Mouse (Mus musculus) neural tube, embryonic 14.5 days (tissue): ENCODE data around the gene Brca1. TPM values are rescaled to one million over a fixed set of nuclear protein-coding genes. Genes with fewer than 3 reads are reported as not detected.
A peak's percentile ranks its signal among the peaks of the same experiment; 100 is the strongest.
"Not testable (repeated sequence)": the region's sequence is repeated elsewhere in the genome, so short reads cannot be mapped to it uniquely, and the experiment has no call there.

ENCODE experiments used
- ATAC-seq: fragments of 200-750 bp; cut with Nextera tagmentation; 2 replicates; pipeline ENCODE4 v1.8.0; 2017; ENCODE audit warnings: low read depth, mild to moderate bottlenecking, moderate TSS enrichment, moderate library complexity
- H3K27ac ChIP-seq: fragments of 300-500 bp; sonication (generic); 2 replicates; pipeline ENCODE4 v1.5.1; 2014; ENCODE audit warnings: low read depth, mild to moderate bottlenecking, control low read depth, low read length, moderate library complexity, mixed read lengths
- H3K27me3 ChIP-seq: fragments of 300-500 bp; sonication (generic); 2 replicates; pipeline ENCODE4 v1.6.1; 2014; ENCODE audit warnings: low read length; ENCODE audit not compliant: control insufficient read depth, insufficient read depth
- H3K36me3 ChIP-seq: fragments of 300-500 bp; sonication (generic); 2 replicates; pipeline ENCODE4 v1.6.1; 2014; ENCODE audit warnings: low read length, mixed read lengths; ENCODE audit not compliant: control insufficient read depth, insufficient read depth
- H3K4me1 ChIP-seq: fragments of 300-500 bp; sonication (generic); 2 replicates; pipeline ENCODE4 v1.6.1; 2014; ENCODE audit warnings: low read length; ENCODE audit not compliant: control insufficient read depth, insufficient read depth
- H3K4me2 ChIP-seq: fragments of 300-500 bp; sonication (generic); 2 replicates; pipeline ENCODE4 v1.6.1; 2014; ENCODE audit warnings: mild to moderate bottlenecking, low read depth, low read length, control low read depth
- H3K4me3 ChIP-seq: fragments of 300-500 bp; sonication (generic); 2 replicates; pipeline ENCODE4 v1.5.1; 2014; ENCODE audit warnings: low read depth, low read length, control low read depth, mixed read lengths
- H3K9ac ChIP-seq: fragments of 300-500 bp; sonication (generic); replicated peaks from 2 replicates; pipeline ENCODE4 v1.6.1; 2014; ENCODE audit warnings: low read depth, mild to moderate bottlenecking, control low read depth, low read length, mixed read lengths
- H3K9me3 ChIP-seq: fragments of 300-500 bp; sonication (generic); 2 replicates; pipeline ENCODE4 v1.6.1; 2016; ENCODE audit warnings: low read length; ENCODE audit not compliant: control insufficient read depth
- WGBS: fragments of 180-500 bp; shearing (Covaris S2); extraction: QIAGEN DNeasy Blood & Tissue Kit; methylation state at CpG from one replicate; pipeline ENCODE4 v1.1.7; 2014; 5-methylcytosine and 5-hydroxymethylcytosine counted together
- polyA plus RNA-seq: library from polyadenylated mRNA; unstranded; fragments of >200 nt; fragmentation: Nextera tagmentation; extraction: Ambion mirVana; gene quantifications from 2 replicates; pipeline ENCODE4 v1.2.1, GENCODE M21; 2014

Gene Brca1
- polyA plus RNA-seq, 1 experiment from 2014 or later, result 1.6 TPM

- Histone ChIP-seq H3K27ac (peak within 1 kb of the TSS; percentile 93), H3K4me3 (peak within 1 kb of the TSS; percentile 78), H3K9me3 (no peaks in the 10 kb centered on the region), H3K27me3 (no peaks in the 10 kb centered on the region; the same call in 1 of the 2 replicates), H3K4me1 (peaks cover 14% of the 10 kb centered on the region), H3K36me3 (peaks cover 18% of the 10 kb centered on the region), H3K4me2 (peak within 1 kb of the TSS; percentile 99), H3K9ac (peak within 1 kb of the TSS; percentile 90)
- ATAC-seq, result peak; percentile 98
- under 1% methylated on average over 42 of the region's 42 CpGs for WGBS
Observed at GRCm38 (mm10) chr11:101442127-101442693, 109.5 kb downstream of the Brca1 start, which contains the start of gene Rpl27. Gene Rpl27 (plus strand): TSS chr11:101442298.

- not testable (repeated sequence) for H3K27ac ChIP-seq
Observed at GRCm38 (mm10) chr11:101441450-101442126, 110.2 kb downstream of the Brca1 start.

More at GRCm38 (mm10) chr11:101441450-101442126, 110.2 kb downstream of the Brca1 start:
- not testable (repeated sequence) for H3K9ac ChIP-seq, H3K9me3 ChIP-seq, ATAC-seq, H3K27me3 ChIP-seq
- H3K4me3 ChIP-seq, result peak overlapping the region; percentile 10; the same call in 1 of the 2 replicates
- peak overlapping the region; percentile 34 for H3K4me2 ChIP-seq
- 38% methylated on average over 14 of the region's 15 CpGs for WGBS
- H3K36me3 ChIP-seq, result peaks cover 18% of the 10 kb centered on the region
- H3K4me1 ChIP-seq, result peaks cover 14% of the 10 kb centered on the region

Other genes with a start within 250 kb of the Brca1 start
- 178 and 182 TPM in 2 replicates for gene Becn1, start 249.7 kb downstream of the Brca1 start, polyA plus RNA-seq
- gene Psme3, start 235.7 kb downstream of the Brca1 start, polyA plus RNA-seq, result 73.3 and 88.3 TPM in 2 replicates
- 1.7 and 2.0 TPM in 2 replicates for gene Aoc2, start 226.9 kb downstream of the Brca1 start, polyA plus RNA-seq
- 0.10 TPM in 1 of 2 replicates, not detected in the other for gene Aoc3, start 221.3 kb downstream of the Brca1 start, polyA plus RNA-seq
- not detected in 2 replicates for gene G6pc, start 184.4 kb downstream of the Brca1 start, polyA plus RNA-seq
- 89.5 and 100 TPM in 2 replicates for gene Aarsd1, start 134.3 kb downstream of the Brca1 start, polyA plus RNA-seq
- 8.1 and 8.9 TPM in 2 replicates for gene Gm27029, start 127.2 kb downstream of the Brca1 start, polyA plus RNA-seq
- gene Rundc1, start 126.9 kb downstream of the Brca1 start, polyA plus RNA-seq, result 20.4 and 24.1 TPM in 2 replicates
- 1.8 and 3.0 TPM in 2 replicates for gene Ptges3l, start 126.6 kb downstream of the Brca1 start, polyA plus RNA-seq
- gene Rpl27, start 109.7 kb downstream of the Brca1 start, polyA plus RNA-seq, result 257 and 271 TPM in 2 replicates
- 1.4 and 2.0 TPM in 2 replicates for gene Ifi35, start 103.5 kb downstream of the Brca1 start, polyA plus RNA-seq
- 37.9 and 61.8 TPM in 2 replicates for gene Rnd2, start 87.0 kb downstream of the Brca1 start, polyA plus RNA-seq
- gene Vat1, start 85.7 kb downstream of the Brca1 start, polyA plus RNA-seq, result 67.4 and 90.8 TPM in 2 replicates
- 85.8 and 111 TPM in 2 replicates for gene Nbr1, start 194 bp upstream of the Brca1 start, polyA plus RNA-seq
- 3.6 and 3.9 TPM in 2 replicates for gene Tmem106a, start 30.3 kb upstream of the Brca1 start, polyA plus RNA-seq
- not detected in 2 replicates for gene Gm11634, start 47.3 kb upstream of the Brca1 start, polyA plus RNA-seq
- 9.4 and 11.1 TPM in 2 replicates for gene Rdm1, start 75.2 kb upstream of the Brca1 start, polyA plus RNA-seq
- 6.0 and 7.5 TPM in 2 replicates for gene Arl4d, start 113.6 kb upstream of the Brca1 start, polyA plus RNA-seq
- gene Dhx8, start 181.0 kb upstream of the Brca1 start, polyA plus RNA-seq, result 33.5 and 36.6 TPM in 2 replicates
- 14.0 and 14.7 TPM in 2 replicates for gene Etv4, start 233.4 kb upstream of the Brca1 start, polyA plus RNA-seq